Mouse (Mus musculus) layer of hippocampus, postnatal 10 days (tissue): ENCODE measurements around the gene C9orf72. TPM values are rescaled to one million over a fixed set of nuclear protein-coding genes. Genes with fewer than 3 reads are reported as not detected.

Experiments used
- total RNA-seq, 2 experiments: library from RNA; stranded (reverse); gene quantifications; 2 replicates each; pipeline ENCODE4 v1.2.3; 2021

The C9orf72 gene
- total RNA-seq, 2 experiments from 2014 or later, result 42.5 to 46.3 TPM

Other genes with a start within 250 kb of the C9orf72 start
- gene Ifnk, start 74.1 kb downstream of the C9orf72 start, total RNA-seq, result not detected
- gene Mob3b, start 68.7 kb downstream of the C9orf72 start, total RNA-seq, result 1 to 10 TPM; 4.4 to 6.1 TPM